Mouse (Mus musculus) activated CD4-positive, CD25-positive, alpha-beta regulatory T cell, adult 4 months (primary cell): Measurements from ENCODE around the gene Washc4. TPM values are rescaled to one million over a fixed set of nuclear protein-coding genes. Genes with fewer than 3 reads are reported as not detected.

ENCODE experiments used
- ATAC-seq: one replicate; pipeline ENCODE4 v1.8.0; 2017
- polyA plus RNA-seq, 2 experiments: library from polyadenylated mRNA; unstranded; fragments of 100-300 nt; shearing (Covaris generic); gene quantifications; one replicate each; pipeline ENCODE4 v1.2.1; 2017

Washc4 gene
- polyA plus RNA-seq, 2 experiments from 2014 or later: 26.7 to 30.8 TPM

DNA sequence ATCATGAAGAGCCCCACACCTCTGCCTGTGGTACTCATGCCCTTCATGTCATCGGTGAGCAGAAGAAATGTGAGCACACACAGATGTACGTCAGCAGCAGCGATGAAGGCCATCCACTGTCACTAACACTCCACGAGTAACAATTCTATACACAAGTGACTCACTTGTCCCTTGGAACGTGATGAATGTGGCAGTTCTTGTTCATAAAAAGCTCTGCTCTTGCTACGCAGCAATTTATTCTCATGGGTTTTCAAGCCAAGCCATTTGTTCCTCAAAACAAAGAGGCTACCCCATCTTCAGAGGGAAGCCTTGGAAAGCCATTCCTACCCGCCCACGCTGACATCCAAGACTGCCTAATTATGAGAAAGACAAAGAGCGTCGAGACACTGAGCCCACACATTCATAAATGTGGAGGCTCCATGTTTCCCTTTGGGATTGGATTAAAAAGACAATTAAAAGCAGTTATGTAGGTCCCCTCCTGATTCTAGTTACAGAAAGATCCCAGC is 96.4 kb downstream of the Washc4 start:
- ATAC-seq: no peak

DNA sequence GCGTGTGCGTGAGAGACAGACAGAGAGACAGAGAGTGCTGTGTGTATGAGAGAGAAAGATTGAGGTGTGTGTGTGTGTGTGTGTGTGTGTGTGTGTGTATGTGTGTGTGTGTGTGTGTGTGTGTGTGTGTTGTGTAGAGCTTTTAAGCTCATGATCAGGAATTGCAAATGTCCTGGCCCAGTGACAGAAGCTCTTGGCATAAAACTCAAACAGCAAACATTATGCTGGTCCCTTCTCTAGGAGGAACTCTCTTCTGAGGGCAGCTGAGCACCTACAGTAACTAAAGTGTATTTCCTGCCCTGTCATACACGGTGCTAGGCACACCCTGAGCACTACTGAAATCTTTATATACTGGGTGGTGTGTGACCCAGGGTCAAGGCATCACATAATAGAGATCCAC is 98.1 kb downstream of the Washc4 start:
- ATAC-seq: no peak

DNA sequence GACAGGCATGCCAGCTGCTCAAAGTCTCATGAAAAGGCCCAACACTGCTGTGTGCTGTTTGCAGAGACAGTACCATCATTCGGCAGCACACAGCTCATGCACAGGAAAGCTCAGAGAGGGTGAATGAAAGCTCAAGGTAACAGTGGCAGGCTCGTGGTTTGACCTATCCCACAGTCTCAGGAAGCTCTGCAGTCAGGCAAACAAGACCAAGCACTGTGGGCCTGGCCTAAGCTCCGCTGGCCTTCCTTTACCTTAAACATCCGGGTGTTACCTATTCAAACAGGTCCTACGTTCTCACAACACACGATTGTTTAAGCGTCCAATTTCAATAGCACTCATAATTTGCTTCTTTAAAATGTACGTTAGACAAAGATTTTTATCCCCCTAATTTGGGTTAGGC is 100.6 kb downstream of the Washc4 start:
- no peak for ATAC-seq

DNA sequence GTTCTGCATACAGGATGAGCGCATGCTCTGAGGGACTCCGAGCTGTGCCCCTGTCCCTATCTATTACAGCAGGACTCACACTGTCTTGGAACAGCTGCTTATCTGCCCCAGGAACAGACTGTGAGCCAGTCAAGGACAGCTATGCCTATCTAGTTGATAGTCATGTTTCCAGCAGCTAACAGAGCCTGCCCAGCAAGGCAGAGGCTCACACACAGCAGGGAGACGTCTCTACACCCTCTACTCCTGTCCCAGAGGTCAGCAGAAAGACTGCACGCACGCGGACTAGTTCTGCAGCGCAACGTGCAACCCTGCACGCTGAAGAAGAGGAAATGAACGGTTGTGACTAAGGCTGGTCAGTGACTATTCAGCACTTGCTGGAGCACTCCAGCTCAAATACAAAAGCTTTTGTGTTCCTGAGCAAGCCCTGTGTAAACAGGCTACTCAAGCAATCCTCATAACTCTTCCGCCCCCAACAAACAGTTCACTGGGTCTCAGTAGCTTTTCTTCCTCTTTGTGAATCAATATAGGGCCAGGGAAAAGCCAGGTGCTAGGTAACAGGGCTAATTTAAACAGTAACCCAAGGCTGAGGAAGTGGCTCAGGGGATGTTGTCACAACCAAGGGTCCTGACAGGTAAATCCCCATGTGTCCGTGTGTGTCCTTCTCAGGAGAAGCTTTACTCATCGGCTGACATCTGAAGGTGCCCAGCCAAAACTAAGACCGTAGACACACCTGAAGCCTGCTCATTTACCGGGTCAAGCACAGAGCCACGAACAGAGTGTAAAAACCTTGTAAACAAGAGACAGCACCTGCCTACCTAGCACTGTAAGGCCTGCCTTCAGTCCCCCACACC is 101.5 kb downstream of the Washc4 start:
- ATAC-seq: no peak

DNA sequence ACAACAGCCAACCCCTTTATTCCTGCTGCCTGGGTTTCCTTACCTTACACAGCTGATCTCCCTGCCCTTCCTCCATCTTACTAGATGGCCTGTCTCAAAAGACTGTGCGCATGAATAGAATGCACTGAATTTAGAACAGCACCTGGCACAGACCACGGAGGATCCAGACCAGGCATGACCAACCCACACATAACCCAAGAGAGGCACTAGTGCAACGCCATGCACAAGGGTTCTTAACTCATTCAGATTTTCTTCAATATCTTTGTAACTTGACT is 102.1 kb downstream of the Washc4 start:
- no peak for ATAC-seq

Other genes starting within 250 kb of the Washc4 start
- gene Slc41a2, start 205.9 kb upstream of the Washc4 start, polyA plus RNA-seq: 1 to 10 TPM in 1 of 2 experiments, under 1 TPM in 1; 0.29 to 1.1 TPM
- under 1 TPM; 0.92 to 0.98 TPM for gene D10Wsu102e, start 183.5 kb upstream of the Washc4 start, polyA plus RNA-seq
- gene Aldh1l2, start 9.6 kb upstream of the Washc4 start, polyA plus RNA-seq: not detected
- 1 to 10 TPM; 6.4 to 8.5 TPM for gene Appl2, start 105.0 kb downstream of the Washc4 start, polyA plus RNA-seq
- 10 to 100 TPM; 16.8 to 19.7 TPM for gene 1500009L16Rik, start 179.1 kb downstream of the Washc4 start, polyA plus RNA-seq